Mouse (Mus musculus) limb, embryonic 14.5 days (tissue): Measurements from ENCODE around the gene Fchsd2. TPM values are rescaled to one million over a fixed set of nuclear protein-coding genes. Genes with fewer than 3 reads are reported as not detected.

ENCODE experiments used
- ATAC-seq: fragments of 200-750 bp; cut with Nextera tagmentation; 2 replicates; pipeline ENCODE4 v1.8.0; 2017; ENCODE audit warnings: low read depth, moderate number of reproducible peaks, moderate TSS enrichment; ENCODE audit not compliant: low FRiP score
- DNase-seq: peaks from one replicate; pipeline ENCODE4 v3.0.0-alpha.2; 2015; ENCODE audit warnings: low spot score
- H3K27ac ChIP-seq: fragments of 300-500 bp; sonication (generic); replicated peaks from 2 replicates; pipeline ENCODE4 v1.5.1; 2014; ENCODE audit warnings: low read depth, mild to moderate bottlenecking, low read length, moderate library complexity, mixed read lengths
- H3K27me3 ChIP-seq: fragments of 300-500 bp; sonication (generic); 2 replicates; pipeline ENCODE4 v1.6.1; 2014; ENCODE audit warnings: low read length, mixed read lengths; ENCODE audit not compliant: control insufficient read depth, insufficient read depth
- H3K36me3 ChIP-seq: fragments of 300-500 bp; sonication (generic); 2 replicates; pipeline ENCODE4 v1.6.1; 2014; ENCODE audit warnings: mild to moderate bottlenecking, low read length, moderate library complexity, mixed read lengths; ENCODE audit not compliant: control insufficient read depth, insufficient read depth
- H3K4me1 ChIP-seq: fragments of 300-500 bp; sonication (generic); 2 replicates; pipeline ENCODE4 v1.6.1; 2014; ENCODE audit warnings: antibody characterized with exemption, low read length, mixed read lengths; ENCODE audit not compliant: control insufficient read depth, insufficient read depth
- H3K4me2 ChIP-seq: fragments of 300-500 bp; sonication (generic); replicated peaks from 2 replicates; pipeline ENCODE4 v1.6.1; 2014; ENCODE audit warnings: low read depth, mild to moderate bottlenecking, low read length, moderate library complexity; ENCODE audit not compliant: severe bottlenecking
- H3K4me3 ChIP-seq: fragments of 300-500 bp; sonication (generic); replicated peaks from 2 replicates; pipeline ENCODE4 v1.5.1; 2014; ENCODE audit warnings: low read length
- H3K9ac ChIP-seq: fragments of 300-500 bp; sonication (generic); 2 replicates; pipeline ENCODE4 v1.6.1; 2014; ENCODE audit warnings: mild to moderate bottlenecking, low read depth, low read length, moderate library complexity; ENCODE audit not compliant: severe bottlenecking
- H3K9me3 ChIP-seq: fragments of 300-500 bp; sonication (generic); 2 replicates; pipeline ENCODE4 v1.6.1; 2016; ENCODE audit warnings: low read length; ENCODE audit not compliant: control insufficient read depth
- POLR2A ChIP-seq: fragments of 200-500 bp; IDR thresholded peaks from 2 replicates; pipeline ENCODE4 v1.8.0; 2012; ENCODE audit warnings: inconsistent platforms, mild to moderate bottlenecking, moderate library complexity, borderline replicate concordance; ENCODE audit not compliant: insufficient read depth, insufficient read length; ENCODE audit errors: extremely low read depth
- WGBS: fragments of 180-500 bp; shearing (Covaris S2); extraction: QIAGEN DNeasy Blood & Tissue Kit; methylation state at CpG from one replicate; pipeline ENCODE4 v1.1.7; 2014; 5-methylcytosine and 5-hydroxymethylcytosine counted together
- polyA plus RNA-seq, 2 experiments: library from polyadenylated mRNA; depleted of rRNA in 1 of 2; stranded (reverse) in 1 of 2; unstranded in 1 of 2; fragments of >200 nt; fragmentation: Nextera tagmentation in 1 of 2; extraction: Ambion mirVana in 1 of 2; gene quantifications; 2 replicates each; pipeline versions ENCODE4 v1.2.1 to v1.2.3; 2012 to 2014

Gene Fchsd2
- polyA plus RNA-seq, 2 experiments = 19.9 to 21.9 TPM

- no peak overlapping the region for H3K4me3 ChIP-seq
- no peaks in the 10 kb centered on the region for H3K9me3 ChIP-seq
- 0 out of 2 replicates have a peak, but pooled peaks cover 3% of the 10 kb centered on the region for H3K4me1 ChIP-seq
- H3K27me3 ChIP-seq = no peaks in the 10 kb centered on the region
- no peak overlapping the region for H3K4me2 ChIP-seq
- 52% methylated on average over 3 of the region's 3 CpGs for WGBS
- H3K27ac ChIP-seq = no peak overlapping the region
- DNase-seq (no peak), ATAC-seq (no peak)
- TF ChIP-seq POLR2A = no peak
- no peaks in the 10 kb centered on the region for H3K36me3 ChIP-seq
- no peak overlapping the region for H3K9ac ChIP-seq
Observed at GRCm38 (mm10) chr7:101066650-101067346, 25.9 kb upstream of the Fchsd2 start.

GRCm38 (mm10) chr7:101067521-101067920 is 25.1 kb upstream of the Fchsd2 start:
- TF ChIP-seq POLR2A = no peak
- DNase-seq = no peak
- Histone ChIP-seq H3K4me1 (0 out of 2 replicates have a peak, but pooled peaks cover 3% of the 10 kb centered on the region), H3K9me3 (no peaks in the 10 kb centered on the region), H3K27ac (no peak overlapping the region), H3K27me3 (no peaks in the 10 kb centered on the region), H3K4me2 (no peak overlapping the region), H3K9ac (no peak overlapping the region), H3K4me3 (no peak overlapping the region), H3K36me3 (no peaks in the 10 kb centered on the region)
- ATAC-seq = no peak
- WGBS = 84% methylated on average over 2 of the region's 2 CpGs

DNA sequence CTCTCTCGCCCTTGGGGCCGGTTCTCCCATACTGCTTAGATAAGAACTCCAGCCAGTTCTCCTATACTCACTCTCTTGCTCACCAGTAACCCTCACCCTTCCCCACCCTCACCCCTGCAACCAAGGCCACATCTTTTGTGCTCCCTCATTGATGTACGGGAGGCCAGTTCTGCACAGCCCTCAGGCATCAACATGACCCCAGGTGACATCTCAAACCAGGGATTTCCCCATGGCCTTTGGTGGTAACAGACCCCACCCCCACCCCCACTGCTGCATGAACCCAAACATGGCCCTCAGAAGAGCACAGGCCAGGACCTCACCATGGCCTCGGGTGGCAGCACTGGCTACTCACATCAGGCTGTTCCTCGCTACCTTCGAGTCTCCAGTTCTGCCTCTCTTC is 23.4 kb upstream of the Fchsd2 start:
- WGBS = 78% methylated on average over 6 of the region's 6 CpGs

GRCm38 (mm10) chr7:101070406-101070805 is 22.3 kb upstream of the Fchsd2 start:
- Histone ChIP-seq H3K9me3 (no peaks in the 10 kb centered on the region), H3K27ac (no peak overlapping the region), H3K4me3 (no peak overlapping the region), H3K27me3 (no peaks in the 10 kb centered on the region), H3K36me3 (no peaks in the 10 kb centered on the region), H3K9ac (no peak overlapping the region), H3K4me2 (no peak overlapping the region), H3K4me1 (0 out of 2 replicates have a peak, but pooled peaks cover 3% of the 10 kb centered on the region)
- DNase-seq (no peak), ATAC-seq (no peak)
- 28% methylated on average over 4 of the region's 4 CpGs for WGBS
- no peak for TF ChIP-seq POLR2A

More for the DNA sequence above, 23.4 kb upstream of the Fchsd2 start:
- Histone ChIP-seq H3K36me3 (no peaks in the 10 kb centered on the region), H3K4me3 (no peak overlapping the region), H3K4me1 (0 out of 2 replicates have a peak, but pooled peaks cover 3% of the 10 kb centered on the region), H3K27ac (no peak overlapping the region), H3K27me3 (no peaks in the 10 kb centered on the region), H3K9me3 (no peaks in the 10 kb centered on the region), H3K4me2 (no peak overlapping the region), H3K9ac (no peak overlapping the region)
- ATAC-seq (no peak), DNase-seq (no peak)
- no peak for TF ChIP-seq POLR2A

DNA sequence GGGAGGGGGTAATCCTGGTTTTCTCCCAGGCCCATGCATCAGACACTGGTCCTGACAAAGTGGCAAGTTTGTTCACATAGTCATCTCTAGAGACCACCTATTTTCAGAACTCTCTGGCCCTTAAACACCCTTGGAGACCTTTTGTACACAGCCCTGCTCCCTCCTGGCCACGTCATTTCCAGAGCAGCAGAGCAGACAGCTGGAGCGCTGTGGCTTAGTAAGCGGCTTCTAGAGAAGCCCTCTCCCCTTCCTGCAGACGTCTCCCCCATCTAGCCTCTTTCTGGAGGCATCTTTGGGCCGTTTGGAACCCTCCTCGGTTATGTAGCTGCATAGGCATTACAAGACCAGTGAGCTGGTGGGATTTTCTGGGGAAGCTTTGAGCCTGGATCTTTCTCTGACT is 21.6 kb upstream of the Fchsd2 start:
- 36% methylated on average over 6 of the region's 6 CpGs for WGBS
- TF ChIP-seq POLR2A = no peak
- DNase-seq = no peak

More for the DNA sequence above, 21.6 kb upstream of the Fchsd2 start:
- Histone ChIP-seq H3K4me1 (0 out of 2 replicates have a peak, but pooled peaks cover 3% of the 10 kb centered on the region), H3K27me3 (no peaks in the 10 kb centered on the region), H3K27ac (no peak overlapping the region), H3K9me3 (no peaks in the 10 kb centered on the region), H3K4me3 (no peak overlapping the region), H3K9ac (no peak overlapping the region), H3K4me2 (no peak overlapping the region), H3K36me3 (no peaks in the 10 kb centered on the region)
- no peak for ATAC-seq
